Mouse (Mus musculus): ENCODE results near the gene Armc3.
A peak's percentile ranks its signal among the peaks of the same experiment; 100 is the strongest.

DNA sequence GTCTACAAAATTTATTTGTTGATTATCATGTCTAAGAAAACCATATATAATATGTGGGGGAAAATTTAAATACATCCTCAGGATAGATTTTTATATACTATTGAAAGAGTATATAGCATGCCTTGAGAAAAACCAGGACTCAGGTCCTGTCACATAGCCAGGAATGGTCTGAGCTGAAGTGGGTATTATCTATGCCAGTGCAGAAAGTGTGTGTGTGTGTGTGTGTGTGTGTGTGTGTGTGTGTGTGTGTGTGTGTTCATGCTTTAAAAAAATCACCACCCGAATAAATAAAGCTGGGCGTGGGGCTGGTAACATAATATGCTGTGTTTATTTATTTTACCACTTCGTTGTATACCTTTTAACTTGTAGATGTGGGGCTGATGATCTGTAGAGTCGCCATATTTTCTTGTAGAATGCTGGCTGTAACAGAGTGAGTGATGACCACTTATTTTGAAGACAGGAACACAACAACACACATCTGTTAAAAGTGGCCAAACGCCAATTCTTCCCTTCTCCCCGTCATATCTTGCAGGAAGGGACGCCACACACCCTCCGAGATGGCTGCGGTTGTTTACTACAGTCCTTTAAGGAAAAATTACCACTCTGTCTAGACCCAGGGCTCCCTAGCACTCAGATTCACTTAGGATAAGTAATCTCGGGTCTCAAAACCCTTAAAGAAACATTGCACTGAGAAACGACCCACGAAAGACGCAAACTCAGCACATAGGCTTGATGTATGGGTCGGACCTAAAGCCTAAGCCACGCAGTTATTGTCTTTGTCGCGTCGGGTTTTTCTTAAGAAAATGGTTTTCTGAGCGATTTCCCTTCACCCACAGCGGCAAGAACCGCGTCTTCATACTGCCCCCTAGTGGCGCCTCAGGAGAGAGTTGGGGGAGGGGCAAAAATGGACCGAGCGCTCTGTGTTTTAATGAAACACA, 76.8 kb downstream of the Armc3 start:
- TF ChIP-seq E2F4 (IDR thresholded peaks at IDR 0.05; ENCODE audit: borderline replicate concordance, low read depth, low read length), result no peak
- no peak for TF ChIP-seq TCF12 (IDR thresholded peaks at IDR 0.05; ENCODE audit: low read depth, low read length)
- TF ChIP-seq MYC (IDR thresholded peaks at IDR 0.05; ENCODE audit: low read depth, low read length), result no peak
- TF ChIP-seq CTCF (IDR thresholded peaks at IDR 0.05 in 2 of 3, conservative IDR thresholded peaks at IDR 0.05 in 1 of 3; ENCODE audit: control insufficient read depth in 1 of 3, insufficient read depth in 1 of 3, low read depth in 2 of 3, low read length in 3 of 3, poor library complexity in 1 of 3, severe bottlenecking in 1 of 3), result peak; percentile 56 to 95 (median 91)

All from MEL (cell line).